Mouse (Mus musculus): Measurements from ENCODE around the gene Fyn.

DNA sequence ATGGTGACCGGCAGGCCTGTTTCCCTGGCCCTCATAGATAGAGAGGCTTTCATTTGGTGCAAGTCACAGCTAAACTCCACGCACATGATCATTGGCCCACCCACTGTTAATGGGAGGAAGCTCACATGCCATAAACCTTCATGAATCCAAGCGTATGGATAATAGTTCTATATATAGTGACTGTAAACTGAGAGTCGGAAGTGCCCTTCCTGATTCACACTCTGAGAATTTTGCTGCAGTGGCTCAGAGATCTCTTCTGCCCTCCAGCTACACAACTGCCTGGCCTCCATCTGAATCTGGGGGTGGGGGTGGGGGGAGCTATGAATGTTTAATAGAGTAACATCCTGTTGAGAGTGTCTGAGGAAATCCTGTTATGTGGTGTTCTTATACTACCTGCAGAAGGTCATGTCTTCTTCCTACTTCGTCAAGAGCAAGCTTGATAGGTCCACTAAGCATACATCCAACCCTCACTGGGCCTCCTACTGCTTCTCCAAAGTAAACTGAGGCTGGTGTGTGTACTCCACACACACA lies 153.3 kb downstream of the Fyn start:
- TF ChIP-seq CTCF (IDR thresholded peaks at IDR 0.05; ENCODE audit: borderline replicate concordance, extremely low read depth, insufficient read depth, insufficient read length) (no peak), POLR2A (IDR thresholded peaks at IDR 0.05; ENCODE audit: borderline replicate concordance, extremely low read depth, insufficient read depth, insufficient read length, poor library complexity, severe bottlenecking) (no peak)

All from brain, embryonic 14.5 days (tissue).